Mouse (Mus musculus) Patski (cell line): Measurements from ENCODE around the gene Hrc. TPM values are rescaled to one million over a fixed set of nuclear protein-coding genes. Genes with fewer than 3 reads are reported as not detected.

Experiments used
- ATAC-seq: fragments of 100-300 bp; one replicate; pipeline ENCODE4 v1.8.0; 2021
- CTCF ChIA-PET: fragments of 350-600 bp; sonication (Branson Sonifier 250); formaldehyde crosslinking; loops from one replicate; lab custom pipeline; 2022; ENCODE audit warnings: inconsistent platforms; lab: Charles Lee
- POLR2A ChIA-PET: fragments of 350-600 bp; sonication (Branson Sonifier 250); formaldehyde crosslinking; loops from one replicate; lab custom pipeline; 2022; ENCODE audit warnings: antibody characterized with exemption, inconsistent platforms; lab: Charles Lee
- DNase-seq: peaks from one replicate; pipeline ENCODE4 v3.0.0-alpha.2; 2011; ENCODE audit warnings: low read depth, low spot score
- H3K27me3 ChIP-seq: fragments of 371-371 bp; one replicate; pipeline ENCODE4 v1.5.1; 2021
- CTCF ChIP-seq: fragments of 100-300 bp; IDR thresholded peaks from one replicate; pipeline ENCODE4 v1.5.1; 2021
- in situ Hi-C: fragments of 300-500 bp; cut with MboI; formaldehyde crosslinking; loops from 3 replicates; pipeline ENCODE4 v1.11.1; 2018; ENCODE audit warnings: low pct_unique_long_range_greater_than_20kb, mixed read lengths
- polyA plus RNA-seq: library from polyadenylated mRNA; unstranded; gene quantifications from one replicate; pipeline ENCODE4 v1.2.3, GENCODE M21; 2021

The Hrc gene
- 0.06 TPM for polyA plus RNA-seq

DNA sequence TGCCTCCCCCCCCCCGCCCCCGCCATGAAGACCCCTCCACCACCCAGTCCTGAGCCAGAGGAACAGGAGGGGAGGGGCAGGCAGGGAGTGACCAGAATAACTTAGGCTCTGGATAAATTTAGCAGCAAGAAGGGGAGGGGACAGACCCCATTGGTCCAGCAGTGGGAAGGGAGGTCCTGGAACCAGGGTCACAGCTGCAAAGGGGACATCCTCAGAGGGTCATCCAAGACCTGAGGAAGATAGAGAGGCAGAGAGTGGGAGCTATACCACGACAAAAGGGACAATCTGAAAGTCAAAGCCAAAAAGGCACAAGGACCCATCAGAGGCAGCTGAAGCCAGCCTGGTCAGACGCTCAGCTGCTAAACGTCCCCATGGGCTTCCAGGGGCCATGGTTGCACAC, at the start of gene Hrc:
TSS of gene Hrc (plus strand) at position 235 of the 400 bp plus-strand sequence.
- no peaks in the 10 kb centered on the region for H3K27me3 ChIP-seq
- ChIA-PET POLR2A (no interaction called here), CTCF (no interaction called here)
- DNase-seq (no peak), ATAC-seq (no peak)
- in situ Hi-C loops: no loop called here
- TF ChIP-seq CTCF: no peak

- ATAC-seq (no peak), DNase-seq (no peak)
- ChIA-PET CTCF (no interaction called here), POLR2A (no interaction called here)
- H3K27me3 ChIP-seq: peaks cover 34% of the 10 kb centered on the region
- no peak for TF ChIP-seq CTCF
- in situ Hi-C loops: no loop called here
Measured at GRCm38 (mm10) chr7:45286486-45286885, 48.6 kb upstream of the Hrc start.

DNA sequence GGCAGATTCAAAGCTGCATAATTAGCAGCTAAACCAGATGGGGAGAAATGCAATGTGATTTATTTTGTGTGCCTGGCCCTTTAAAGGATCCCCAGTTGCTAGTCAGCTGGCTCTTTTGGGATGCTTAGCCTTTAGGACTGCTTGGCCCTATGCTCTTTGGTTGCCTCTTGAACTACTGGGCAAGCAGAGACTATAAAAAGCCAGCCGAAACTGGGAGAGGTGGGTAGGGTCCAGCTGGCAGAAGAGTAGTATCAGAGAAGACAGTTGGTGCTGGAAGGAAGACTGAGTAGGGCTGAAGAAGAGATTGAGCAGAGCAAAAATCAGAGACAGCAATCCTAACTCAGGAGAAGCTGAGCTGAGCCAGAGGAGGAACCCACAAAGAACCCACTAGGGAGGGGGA, 38.5 kb upstream of the Hrc start:
- ChIA-PET POLR2A (no interaction called here), CTCF (interaction anchor here (1.0 to 5.7 kb wide), 3 partner anchors 9 to 44 kb away, joined by 3 to 44 read pairs (median 3); partner anchors contain the start of gene Slc6a21)
- no peak for TF ChIP-seq CTCF
- no peak for ATAC-seq
- peaks cover 34% of the 10 kb centered on the region for H3K27me3 ChIP-seq
- no peak for DNase-seq
- in situ Hi-C loops: no loop called here

- no peak for DNase-seq
- in situ Hi-C loops: no loop called here
- CTCF ChIA-PET: interaction anchor here (5.7 kb wide), 1 partner anchor 43 kb away, joined by 44 read pairs; no protein-coding TSS in a partner anchor
Measured at GRCm38 (mm10) chr7:45297563-45297962, 37.5 kb upstream of the Hrc start.

DNA sequence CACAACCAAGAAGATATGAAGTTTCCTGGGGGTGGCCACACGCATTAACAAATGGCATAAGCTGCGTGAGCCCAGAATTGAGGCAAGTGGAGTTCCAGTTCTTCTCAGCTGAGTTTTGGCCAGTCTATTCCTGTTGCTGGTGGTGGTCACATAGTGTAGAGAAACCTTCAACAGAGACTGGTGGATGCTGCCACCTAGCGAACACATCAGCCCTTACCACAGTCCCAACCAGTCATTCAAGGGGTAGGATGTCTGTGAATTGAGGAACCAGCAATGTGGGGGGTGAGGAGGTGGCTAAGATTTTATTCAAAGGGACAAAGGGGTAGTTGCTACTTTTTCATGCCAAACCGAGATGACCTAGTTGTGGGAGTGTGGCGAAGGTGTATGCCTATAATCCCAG, 35.3 kb upstream of the Hrc start:
- in situ Hi-C loops: loop anchor here (10.0 kb wide), 1 partner anchor 105 kb away; the partner anchor contains the start of gene Kcna7
- CTCF ChIA-PET: interaction anchor here (0.9 to 5.7 kb wide), 12 partner anchors 8 to 137 kb away, joined by 3 to 44 read pairs (median 6); partner anchors contain the start of genes Kcna7, Slc17a7 and Slc6a21
- ATAC-seq: no peak
- DNase-seq: no peak
- TF ChIP-seq CTCF: peak; percentile 60
- H3K27me3 ChIP-seq: peaks cover 18% of the 10 kb centered on the region
- POLR2A ChIA-PET: no interaction called here

More at GRCm38 (mm10) chr7:45297563-45297962, 37.5 kb upstream of the Hrc start:
- peaks cover 34% of the 10 kb centered on the region for H3K27me3 ChIP-seq
- no peak for TF ChIP-seq CTCF
- ATAC-seq: no peak
- POLR2A ChIA-PET: no interaction called here

DNA sequence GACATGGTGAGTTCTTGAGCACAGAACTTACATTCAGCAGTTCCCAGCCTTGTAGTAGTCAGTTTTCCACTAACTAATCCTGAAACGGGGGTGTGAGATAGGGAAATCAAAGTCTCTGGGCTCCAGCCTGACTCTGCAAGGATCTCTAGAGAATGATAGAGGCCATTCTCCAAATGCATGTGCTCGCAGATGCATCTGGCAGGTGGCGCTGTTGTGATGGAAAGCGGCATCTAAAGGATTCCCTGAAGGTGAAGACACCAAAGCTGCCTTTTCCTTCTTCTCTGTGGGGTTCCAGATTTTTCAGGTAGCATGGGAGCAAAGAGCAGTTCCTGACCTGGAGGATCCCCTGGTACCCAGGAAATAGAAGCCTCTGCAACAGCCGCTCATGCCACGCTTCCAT, 34.8 kb upstream of the Hrc start:
- peak; percentile 87 for TF ChIP-seq CTCF
- CTCF ChIA-PET: interaction anchor here (0.9 to 5.7 kb wide), 13 partner anchors 9 to 145 kb away, joined by 3 to 44 read pairs (median 5); partner anchors contain the start of genes Kcna7, Slc17a7 and Slc6a21
- H3K27me3 ChIP-seq: peaks cover 13% of the 10 kb centered on the region
- POLR2A ChIA-PET: interaction anchor here (0.7 kb wide), 1 partner anchor 10 kb away, joined by 3 read pairs; no protein-coding TSS in a partner anchor
- in situ Hi-C loops: loop anchor here (10.0 kb wide), 1 partner anchor 105 kb away; the partner anchor contains the start of gene Kcna7
- ATAC-seq (no peak), DNase-seq (no peak)

DNA sequence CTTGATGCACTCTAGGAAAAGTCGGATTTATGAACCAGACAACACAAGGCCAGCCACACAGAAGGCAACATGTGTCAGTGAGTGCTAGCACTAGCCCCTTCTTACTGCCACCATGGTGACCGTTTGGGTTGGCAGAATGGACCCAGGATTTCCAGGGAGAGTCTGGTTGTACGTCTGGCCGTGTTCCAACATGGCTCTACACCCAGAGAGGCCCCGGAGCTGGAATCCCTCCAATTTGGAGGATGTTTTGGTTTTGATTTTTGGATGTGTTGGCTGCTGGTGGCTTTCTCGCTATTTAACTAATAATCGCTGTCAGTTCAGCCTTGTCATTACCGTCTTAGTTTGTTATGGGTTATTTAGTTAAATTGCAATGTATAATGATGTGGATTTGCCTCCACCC, 32.5 kb upstream of the Hrc start:
- in situ Hi-C loops: loop anchor here (10.0 kb wide), 1 partner anchor 102 kb away; the partner anchor contains the start of gene Kcna7
- no peak for DNase-seq
- no peak for TF ChIP-seq CTCF
- CTCF ChIA-PET: interaction anchor here (1.7 kb wide), 1 partner anchor 25 kb away, joined by 4 read pairs; the partner anchor contains the start of gene Slc6a21
- POLR2A ChIA-PET: no interaction called here
- no peak for ATAC-seq
- H3K27me3 ChIP-seq: no peaks in the 10 kb centered on the region

DNA sequence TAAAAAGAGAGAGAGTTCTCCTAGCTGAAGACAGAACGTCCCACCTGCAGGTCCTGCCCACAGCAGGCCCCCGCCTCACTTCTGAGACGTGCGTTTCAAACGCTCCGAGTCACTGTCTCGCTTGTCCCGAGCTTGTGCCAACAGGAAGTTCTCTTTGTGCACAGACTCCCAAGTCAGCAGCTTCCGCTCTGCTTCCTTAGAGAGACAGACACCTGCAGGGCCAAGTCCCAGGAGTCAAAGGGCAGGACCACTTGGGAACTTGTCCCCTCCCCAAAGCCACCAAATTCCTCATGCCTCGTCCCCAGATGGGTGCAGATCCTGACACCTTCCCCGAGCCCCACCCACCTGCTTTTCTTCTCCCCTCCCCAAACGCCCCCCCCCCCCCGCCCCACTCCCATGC, 30.2 kb upstream of the Hrc start:
- DNase-seq (no peak), ATAC-seq (no peak)
- ChIA-PET CTCF (interaction anchor here (0.9 to 4.2 kb wide), 5 partner anchors 9 to 36 kb away, joined by 3 to 28 read pairs (median 4); partner anchors contain the start of gene Slc6a21), POLR2A (no interaction called here)
- no peaks in the 10 kb centered on the region for H3K27me3 ChIP-seq
- TF ChIP-seq CTCF: no peak
- in situ Hi-C loops: loop anchor here (5.0 to 10.0 kb wide), 2 partner anchors 37 to 100 kb away; partner anchors contain the start of gene Kcna7

DNA sequence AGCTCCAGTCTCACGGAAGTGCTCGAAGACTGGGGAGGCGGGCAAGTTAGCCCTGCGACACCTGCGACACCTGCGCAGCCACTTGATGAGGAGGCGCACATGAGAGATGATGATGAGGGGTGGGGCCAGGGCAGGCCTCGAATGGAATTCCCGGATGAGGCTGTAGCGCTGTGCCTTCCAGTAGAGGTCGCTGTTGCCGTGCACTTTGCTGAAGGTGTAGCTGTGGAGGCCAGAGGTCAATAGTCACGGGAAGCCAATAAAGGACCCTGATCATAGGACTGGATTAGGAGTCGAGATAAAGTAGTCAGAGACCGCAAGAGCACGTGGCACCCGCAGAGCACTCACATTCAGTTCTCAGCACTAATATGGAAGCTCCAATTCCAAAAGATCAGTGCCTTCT, 29.8 kb upstream of the Hrc start:
- ChIA-PET POLR2A (no interaction called here), CTCF (interaction anchor here (0.8 to 4.2 kb wide), 6 partner anchors 9 to 67 kb away, joined by 3 to 28 read pairs (median 4); partner anchors contain the start of gene Slc6a21)
- in situ Hi-C loops: loop anchor here (5.0 to 10.0 kb wide), 2 partner anchors 37 to 100 kb away; partner anchors contain the start of gene Kcna7
- TF ChIP-seq CTCF: peak; percentile 77
- DNase-seq: no peak
- ATAC-seq: no peak
- H3K27me3 ChIP-seq: no peaks in the 10 kb centered on the region

DNA sequence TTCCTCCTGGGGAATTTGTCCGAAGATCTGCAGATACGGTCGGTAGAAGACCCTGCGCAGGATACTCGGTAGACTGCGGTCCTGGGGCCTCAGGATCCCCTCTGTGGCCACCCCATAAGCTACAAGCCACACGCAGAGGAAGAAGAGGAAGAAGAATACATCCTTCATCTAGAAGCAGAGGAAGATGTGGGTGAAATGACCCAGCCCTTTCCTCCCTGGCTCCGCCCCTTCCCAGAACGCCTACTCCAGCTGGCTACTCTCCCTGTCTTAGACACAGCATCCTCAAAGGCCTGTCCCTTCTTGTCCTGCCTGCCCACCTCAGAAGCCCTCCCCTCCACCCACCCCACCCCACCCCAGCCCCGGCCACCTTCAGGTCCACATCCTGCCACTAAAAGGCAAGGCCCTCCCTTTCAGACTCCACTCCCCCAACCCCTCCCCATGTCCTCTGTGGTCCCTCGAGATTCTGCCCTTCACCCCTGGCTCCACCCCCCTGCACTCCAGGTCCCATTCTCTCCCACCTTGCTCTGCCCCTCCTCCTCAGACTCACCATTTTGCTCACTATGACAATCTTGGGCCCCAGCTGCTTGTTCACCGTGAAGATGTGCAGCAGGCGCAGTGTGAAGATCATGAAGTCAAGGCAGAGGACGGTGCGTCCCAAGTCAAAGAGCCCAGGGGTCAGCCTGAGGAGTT, 26.4 kb upstream of the Hrc start:
- POLR2A ChIA-PET: no interaction called here
- no peak for ATAC-seq
- no peak for DNase-seq
- H3K27me3 ChIP-seq: no peaks in the 10 kb centered on the region
- in situ Hi-C loops: loop anchor here (5.0 to 10.0 kb wide), 2 partner anchors 34 to 96 kb away; partner anchors contain the start of gene Kcna7
- CTCF ChIA-PET: interaction anchor here (0.9 to 3.5 kb wide), 5 partner anchors 9 to 87 kb away, joined by 3 to 24 read pairs (median 3); partner anchors contain the start of gene Snrnp70
- TF ChIP-seq CTCF: no peak
